Mouse (Mus musculus): Measurements from ENCODE around the gene Acot6.
A peak's percentile ranks its signal among the peaks of the same experiment; 100 is the strongest.

Gene Acot6

DNA sequence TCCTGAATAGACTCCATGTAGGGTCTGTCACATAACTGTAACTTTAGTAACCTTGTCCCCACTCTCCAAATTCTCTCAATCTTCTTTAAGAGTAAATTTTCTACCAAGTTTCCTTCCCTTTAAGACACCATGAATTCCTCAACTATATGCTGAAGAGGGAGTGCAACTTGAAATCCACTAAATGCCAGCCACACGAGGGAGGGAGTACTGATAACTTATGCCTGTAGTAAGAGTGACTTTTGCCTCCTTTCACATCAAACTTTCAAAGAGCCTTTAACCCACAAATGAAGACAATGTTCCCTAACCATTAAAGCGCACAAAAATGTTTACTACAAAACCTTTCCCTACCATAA is 1.0 kb downstream of the Acot6 start:
- DNase-seq (ENCODE audit: low spot score) = no peak

DNA sequence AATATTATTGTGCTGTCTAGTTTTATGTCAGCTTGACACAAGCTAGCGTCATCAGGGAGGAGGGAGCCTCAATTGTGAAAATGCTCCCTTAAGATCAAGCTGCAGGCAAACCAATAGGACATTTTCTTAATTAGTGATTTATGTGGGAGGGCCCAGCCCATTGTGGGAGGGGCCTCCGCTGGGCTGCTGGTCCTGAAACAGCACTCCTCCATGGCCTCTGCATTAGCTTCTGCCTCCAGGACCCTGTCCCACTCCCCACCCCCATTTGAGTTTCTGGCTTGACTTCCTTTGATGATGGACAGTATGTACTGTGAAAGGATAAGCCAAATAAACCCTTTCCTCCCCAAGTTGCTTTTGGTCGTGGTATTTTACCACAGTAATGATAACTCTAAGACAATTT is 6.6 kb downstream of the Acot6 start:
- DNase-seq (ENCODE audit: low spot score) = no peak

DNA sequence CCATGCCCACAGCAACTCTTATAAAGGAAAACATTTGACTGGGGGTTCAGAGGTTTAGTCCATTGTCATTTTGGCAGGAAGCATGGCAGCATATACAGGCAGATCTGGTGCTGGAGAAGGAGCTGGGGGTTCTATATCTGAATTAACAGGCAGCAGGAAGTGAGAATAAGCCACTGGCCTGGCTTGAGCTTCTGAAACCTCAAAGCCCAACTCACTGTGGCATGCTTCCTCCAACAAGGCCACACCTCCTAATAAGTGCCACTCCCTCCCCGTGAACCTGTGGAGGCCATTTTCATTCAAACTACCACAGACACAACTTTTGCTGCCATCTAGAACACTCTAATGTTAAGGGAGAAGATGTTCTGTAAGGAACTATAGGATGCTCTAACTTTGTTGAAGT is 7.2 kb downstream of the Acot6 start:
- DNase-seq (ENCODE audit: low spot score) = no peak

DNA sequence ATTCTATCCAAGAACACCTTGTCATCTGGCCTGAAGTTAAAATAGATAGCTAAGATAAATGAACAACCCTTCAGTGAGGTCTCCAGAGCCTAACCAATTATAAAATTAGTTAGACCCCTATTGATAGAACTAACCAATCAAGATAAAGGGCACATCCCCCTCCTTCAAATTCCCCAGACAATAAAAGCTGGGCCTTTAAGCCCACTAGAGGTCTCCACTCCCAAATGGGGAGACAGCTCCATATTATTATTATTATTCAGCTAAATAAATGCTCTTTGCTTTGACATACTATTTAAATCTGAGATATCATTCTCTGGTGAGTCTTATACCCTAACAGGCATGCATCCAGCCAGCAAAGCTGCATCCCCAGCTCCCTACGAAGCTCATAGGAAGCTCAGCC is 9.5 kb downstream of the Acot6 start:
- no peak for DNase-seq (ENCODE audit: low spot score)

DNA sequence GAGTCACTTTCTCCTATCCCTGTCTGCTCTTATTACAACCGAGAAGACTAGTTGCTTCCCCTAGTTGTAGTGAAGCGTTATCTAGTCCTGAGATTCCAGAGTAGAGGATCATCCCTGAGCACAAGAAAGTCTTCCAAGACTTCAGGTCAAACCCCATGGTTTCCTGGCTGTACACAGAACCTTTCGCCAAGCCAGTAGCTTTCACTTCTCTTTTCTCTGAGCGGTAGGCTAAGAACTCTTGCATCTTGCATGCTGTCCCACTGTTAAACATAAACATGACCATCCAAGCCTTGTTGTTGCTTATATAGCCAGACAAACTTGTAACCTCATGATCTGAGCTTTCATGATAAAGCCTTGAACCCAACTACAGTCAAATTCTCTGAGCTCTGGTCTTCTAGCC is 10.4 kb downstream of the Acot6 start:
- DNase-seq (ENCODE audit: low spot score) = no peak

DNA sequence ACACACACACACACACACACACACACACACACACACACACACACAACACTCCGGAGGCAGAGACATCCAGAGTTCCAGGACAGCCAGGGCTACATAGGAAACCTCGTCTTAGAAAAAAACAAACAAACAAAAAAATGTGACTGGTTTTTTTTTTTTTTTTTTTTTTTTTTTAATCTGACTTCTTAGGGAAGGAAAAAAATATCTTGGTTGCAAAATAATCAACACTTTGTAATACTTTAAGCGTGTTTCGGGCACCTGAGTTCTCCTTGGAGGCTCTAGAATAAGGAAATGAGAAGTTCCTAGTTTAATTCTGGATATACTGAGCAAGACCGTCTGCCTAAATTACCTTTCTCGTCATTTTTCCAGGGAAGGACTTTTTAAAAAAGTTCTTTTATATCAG is 13.2 kb downstream of the Acot6 start:
- no peak for DNase-seq (ENCODE audit: low spot score)

DNA sequence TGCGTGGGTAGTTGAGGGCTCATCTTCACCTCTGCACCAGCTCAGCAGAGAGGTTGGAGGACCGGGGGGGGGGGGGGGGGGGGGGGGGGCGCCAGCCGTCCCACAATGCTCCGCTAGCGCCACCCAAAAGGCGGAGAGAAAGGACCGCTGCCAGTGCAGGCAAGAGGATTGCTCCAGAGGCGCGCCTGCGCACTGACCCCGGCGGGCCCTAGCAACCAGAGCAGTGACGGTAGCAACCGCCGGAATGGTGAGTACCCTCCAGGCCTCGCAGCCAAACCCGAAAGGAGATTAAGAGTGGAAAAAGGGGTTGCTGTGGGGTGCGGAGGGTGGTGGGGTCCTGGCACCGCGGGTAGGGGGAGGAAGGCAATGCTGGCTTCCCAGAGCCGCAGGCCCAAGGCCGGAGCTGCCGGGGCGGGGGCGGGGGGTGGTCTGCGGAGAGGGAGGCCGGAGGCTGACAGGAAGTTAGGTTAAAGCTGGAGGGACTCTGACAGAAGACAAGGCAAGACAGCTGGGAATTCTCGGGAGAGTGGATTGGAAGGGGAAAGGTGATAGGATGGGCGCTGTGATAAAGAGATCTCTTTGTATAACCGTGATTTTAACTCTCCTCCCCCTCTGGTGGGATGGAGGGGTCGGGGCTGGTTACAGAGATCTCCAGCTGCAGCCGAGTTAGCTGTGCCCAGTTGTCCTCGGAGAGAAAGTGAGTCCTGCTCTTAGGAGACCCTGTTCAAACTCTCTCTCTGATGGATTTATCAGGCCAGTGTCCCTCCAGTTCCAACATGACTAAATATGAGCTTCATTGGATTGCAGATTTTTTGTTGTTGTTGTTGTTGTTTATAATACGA is 13.9 kb downstream of the Acot6 start, which contains the start of gene Dnal1:
TSS of gene Dnal1 (plus strand) at position 214 of the 842 bp plus-strand sequence.
- DNase-seq (ENCODE audit: low spot score) = peak; percentile 92

DNA sequence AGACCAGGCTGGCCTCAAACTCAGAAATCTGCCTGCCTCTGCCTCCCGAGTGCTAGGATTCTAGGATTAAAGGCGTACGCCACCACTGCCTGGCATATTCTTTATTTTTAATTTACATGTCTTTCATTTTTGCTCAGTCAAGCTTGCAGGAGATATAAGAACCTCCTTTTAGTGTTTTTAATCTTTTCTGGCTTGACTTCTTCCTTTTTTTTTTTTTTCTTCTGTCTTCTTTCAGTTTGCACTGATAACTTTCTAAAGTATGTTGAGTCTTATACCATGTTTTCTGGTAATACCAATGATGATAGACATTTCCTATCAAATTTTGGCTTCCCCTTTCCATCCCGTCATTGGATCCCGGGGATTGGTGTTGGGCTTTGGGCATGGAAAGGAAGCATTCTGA is 19.1 kb downstream of the Acot6 start:
- DNase-seq (ENCODE audit: low spot score) = no peak

DNA sequence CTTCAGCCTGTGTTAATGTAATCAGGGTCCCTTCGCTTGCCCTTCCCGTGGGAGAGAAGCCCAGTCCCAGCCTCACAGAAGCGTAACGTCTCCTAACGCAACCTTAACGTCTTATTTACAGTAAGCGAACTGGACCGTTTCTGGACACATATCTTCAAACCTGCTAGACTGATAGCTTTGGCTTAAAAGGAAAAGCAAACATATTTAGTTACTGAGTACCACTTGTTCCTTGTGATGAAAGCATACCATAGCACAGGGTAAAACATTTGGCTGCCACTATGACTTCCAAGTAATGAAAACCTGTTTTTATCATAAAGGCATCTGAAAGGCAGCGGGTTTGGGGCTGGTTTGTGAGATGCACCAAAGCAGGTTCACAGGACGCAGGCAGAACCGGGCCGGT is 25.4 kb downstream of the Acot6 start:
- DNase-seq (ENCODE audit: low spot score) = no peak

DNA sequence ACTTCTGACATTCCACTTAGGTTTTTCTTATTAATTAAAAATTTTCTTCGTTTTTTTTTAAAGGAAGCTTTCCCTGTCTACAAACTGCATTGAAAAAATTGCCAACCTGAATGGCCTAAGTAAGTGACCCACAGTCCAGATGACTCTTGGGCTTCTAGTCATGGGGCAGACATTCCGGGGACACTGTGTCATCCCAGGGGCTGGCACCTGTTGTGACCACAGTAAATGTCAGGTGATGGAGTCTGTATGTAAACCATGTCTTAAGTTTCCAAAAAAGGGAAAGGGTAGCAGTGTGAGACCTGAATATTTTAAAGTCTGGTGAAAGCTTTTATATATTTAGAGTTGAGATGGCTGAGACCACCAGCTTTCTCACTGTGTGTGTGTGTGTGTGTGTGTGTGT is 26.4 kb downstream of the Acot6 start:
- no peak for DNase-seq (ENCODE audit: low spot score)

DNA sequence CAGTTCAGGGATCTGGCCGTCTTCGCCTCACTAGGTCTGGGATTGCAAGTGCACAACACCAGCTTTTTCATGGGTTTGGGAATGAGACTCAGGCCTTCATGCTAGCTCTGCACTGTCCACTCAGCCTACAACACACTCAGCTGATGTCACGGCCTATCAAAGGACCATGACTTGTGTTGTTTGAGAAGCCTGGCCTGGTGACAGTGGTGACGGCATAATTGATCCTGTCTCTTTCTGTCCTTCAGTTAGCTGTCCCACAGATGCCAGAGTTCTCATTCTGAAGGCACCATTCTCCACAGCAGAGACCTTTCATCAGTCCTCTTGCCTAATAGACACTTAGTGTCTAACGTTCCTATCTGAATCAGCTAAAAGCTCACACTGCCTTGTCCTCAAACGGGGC is 28.1 kb downstream of the Acot6 start:
- DNase-seq (ENCODE audit: low spot score) = no peak

DNA sequence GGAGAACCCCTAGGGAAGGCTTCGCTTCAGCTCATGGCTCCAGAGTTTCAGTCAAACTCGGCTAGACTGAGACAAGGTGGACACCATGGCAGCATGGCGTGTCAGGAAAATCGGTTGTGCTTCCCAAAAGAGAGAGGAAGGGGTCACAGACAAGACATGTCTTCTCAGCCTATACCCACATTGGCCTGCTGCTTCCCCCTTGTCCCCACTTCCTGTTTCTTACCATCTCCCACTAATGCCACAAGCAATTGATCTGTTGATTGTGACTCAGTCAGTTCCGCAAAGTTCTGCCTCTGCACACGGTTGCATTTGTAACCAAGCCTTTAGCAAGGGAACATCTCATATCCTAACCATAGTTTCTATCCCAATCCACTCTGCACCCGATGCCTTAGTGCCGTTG is 29.5 kb downstream of the Acot6 start:
- DNase-seq (ENCODE audit: low spot score) = no peak

DNA sequence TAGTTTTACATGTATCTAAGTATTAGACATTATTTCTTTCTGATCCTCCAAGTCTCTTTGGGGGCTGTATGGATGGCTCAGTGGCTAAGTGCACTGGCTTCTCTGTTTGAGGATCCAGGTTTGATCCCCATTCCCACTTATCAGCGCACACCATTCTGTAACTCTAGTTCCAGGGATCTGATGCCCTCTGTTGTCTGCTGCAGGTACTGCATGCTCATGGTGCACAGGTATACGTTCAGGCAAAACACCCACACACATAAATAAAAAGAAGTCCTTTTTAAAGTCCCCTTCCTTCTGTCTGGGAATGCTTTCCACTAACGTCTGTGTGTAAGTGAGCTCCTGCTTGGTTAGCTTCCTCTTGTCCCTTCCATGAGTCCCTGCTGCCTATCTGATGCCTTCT is 31.8 kb downstream of the Acot6 start:
- peak; percentile 29 for DNase-seq (ENCODE audit: low spot score)

DNA sequence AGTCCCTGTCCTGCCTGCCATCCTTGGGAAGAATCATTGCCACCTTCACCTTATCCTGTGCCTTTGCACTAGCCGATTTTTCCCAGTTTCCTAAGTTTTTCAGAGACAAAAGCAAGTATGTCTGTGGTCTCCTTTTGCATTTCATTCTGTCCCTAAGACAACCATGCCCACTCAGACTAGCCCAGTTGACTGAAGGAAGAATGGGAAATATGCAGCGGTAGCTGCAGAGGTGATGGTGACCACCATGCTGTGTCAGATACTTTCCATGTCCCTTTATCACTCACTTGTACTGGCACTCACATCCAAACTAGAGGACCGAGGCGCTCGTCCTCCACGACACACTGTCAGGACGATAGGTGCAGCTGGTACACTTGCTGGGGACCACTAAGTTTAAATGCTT is 36.7 kb downstream of the Acot6 start:
- no peak for DNase-seq (ENCODE audit: low spot score)

DNA sequence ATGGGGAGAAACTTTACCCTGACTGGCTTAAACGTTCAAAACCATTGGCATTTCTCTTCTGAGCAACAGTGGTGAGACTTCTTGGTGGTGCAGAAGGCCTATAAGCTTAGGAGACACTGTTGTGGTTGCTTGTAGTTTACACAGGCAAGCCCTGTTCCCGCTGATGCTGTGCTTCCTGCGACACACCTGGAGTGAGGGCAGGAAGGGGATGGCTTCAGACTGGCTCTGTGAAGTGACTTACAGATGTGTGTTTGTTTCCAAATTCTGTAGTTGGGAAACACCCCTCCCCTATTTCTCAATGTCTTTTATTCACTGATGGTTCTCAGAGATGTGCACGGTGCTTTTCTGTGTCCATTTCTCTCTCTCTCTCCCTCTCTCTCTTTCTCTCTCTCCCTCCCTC is 39.7 kb downstream of the Acot6 start:
- DNase-seq (ENCODE audit: low spot score) = no peak

DNA sequence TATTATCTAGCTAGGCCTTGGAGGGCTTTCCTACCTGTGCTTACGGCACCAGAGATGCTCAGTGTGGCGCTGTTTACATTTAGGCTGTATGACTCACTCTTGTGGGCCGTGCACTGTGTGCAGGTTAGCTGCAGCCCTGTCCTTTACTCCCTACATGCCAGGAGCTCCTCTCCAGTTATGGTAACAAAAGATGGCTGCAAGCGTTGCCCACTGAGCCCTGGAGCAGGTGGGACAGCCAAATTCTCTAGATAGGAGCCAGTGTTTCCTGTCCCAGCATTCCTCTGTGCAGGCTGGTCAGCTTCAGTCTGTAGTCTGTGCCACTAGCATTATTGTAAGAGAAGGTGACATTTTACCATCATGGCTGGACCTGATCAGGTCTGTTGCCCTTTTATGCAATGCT is 40.8 kb downstream of the Acot6 start:
- no peak for DNase-seq (ENCODE audit: low spot score)

DNA sequence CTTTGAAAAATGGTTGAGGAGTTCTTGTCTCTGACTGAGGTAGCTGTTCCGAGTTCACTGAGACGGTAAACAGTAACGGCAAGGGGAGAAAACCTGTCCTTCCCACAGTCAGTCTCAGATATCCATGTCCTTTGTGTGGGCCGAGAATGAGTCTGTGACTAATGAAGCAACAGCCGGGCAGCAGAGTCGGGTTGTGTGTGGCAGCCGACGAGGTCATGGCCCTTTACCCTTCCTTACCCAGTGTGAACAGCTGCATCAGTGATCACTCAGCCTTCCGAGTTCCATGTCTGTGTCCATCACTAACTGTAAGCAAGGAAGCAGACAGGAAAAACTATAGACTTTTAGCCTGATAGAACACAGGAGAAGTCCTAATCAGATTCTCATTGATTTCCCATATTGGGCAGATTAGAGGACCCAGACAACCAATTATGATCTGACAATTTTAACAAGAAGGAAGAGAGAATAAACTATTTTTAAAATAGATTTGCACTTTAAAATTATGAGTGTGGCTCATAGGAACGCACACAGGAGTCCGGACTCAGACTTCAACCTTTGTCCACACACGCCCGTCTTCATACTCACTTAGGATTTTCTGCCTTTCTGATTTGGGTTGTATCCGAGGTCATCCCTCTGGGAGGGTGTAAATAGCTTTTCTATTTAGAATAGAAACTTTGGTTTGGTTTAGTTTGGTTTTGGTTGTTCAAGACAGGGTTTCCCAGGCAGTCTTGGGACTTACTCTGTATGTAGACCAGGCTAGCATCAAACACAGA is 42.0 kb downstream of the Acot6 start:
- no peak for DNase-seq (ENCODE audit: low spot score)

DNA sequence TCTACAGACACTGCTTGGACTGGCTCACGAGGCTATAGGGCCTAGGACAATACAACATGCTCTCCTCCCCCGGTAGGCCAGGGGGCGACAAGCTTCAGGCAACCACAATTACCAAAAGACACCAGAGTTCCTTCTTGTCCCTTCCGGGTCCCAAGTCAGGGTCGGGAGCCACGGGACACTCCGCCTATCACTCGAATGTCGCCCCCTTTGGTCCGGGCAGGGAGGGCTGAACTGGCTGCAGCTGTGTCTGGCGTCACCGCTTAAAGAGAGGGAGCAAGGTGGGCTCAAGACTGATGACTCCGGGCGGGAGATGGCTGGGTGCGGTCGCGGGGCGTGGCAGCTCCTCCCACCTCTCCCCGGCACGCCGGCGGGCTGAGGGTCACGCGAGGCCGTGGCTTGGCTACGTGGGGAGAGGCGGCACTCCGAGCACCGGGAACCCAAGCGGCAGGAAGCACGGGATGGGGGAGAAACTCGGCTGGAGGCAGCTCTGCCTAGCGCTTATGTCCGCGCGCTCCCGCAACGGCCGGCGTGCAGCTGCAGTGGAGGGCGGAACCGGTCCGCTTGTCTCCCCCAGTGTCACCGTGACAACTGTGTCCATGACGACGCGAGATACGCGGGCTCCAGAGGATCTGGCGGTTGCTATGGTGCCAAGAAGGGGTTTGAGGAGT is 47.6 kb downstream of the Acot6 start, which contains the start of gene Pnma1:
TSS of gene Pnma1 (minus strand) at position 536 of the 668 bp plus-strand sequence.
- peak; percentile 62 for DNase-seq (ENCODE audit: low spot score)

DNA sequence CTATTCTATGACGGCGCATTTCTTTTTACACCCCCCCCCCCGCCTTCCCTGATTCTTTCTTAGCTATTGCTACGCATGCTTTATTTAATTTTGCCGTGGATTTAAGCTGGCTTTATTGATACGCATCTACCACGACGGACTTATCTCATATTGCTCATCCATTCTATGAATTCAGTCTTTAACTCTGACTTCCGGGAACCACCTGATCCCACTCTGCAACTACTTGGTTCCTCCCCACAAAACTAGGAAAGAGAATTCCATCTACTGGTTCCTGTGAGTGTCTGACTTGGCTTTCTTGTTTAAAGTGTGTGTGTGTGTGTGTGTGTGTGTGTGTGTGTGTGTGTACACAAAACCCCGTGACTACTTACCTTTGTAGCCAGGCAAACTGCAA is 48.2 kb downstream of the Acot6 start:
- no peak for DNase-seq (ENCODE audit: low spot score)

DNA sequence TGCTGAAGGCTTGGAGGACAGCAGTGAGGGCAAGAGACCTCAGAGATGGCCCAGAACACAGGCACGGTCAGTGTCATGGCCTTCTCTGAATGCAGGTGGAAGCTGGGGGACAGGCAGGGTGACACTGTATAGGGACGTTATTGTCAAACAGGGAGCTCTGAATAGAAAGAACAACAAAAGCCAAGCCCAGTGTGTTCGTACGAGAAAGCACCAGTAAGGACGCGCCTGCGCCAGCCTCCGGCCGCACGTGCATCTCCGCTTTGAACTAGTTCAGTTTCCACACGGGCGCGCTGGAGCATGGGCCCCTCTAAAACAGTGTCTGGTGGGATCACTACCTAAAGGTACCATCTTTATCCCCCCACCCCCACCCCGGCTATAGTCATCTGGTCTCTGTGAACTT is 49.5 kb downstream of the Acot6 start:
- DNase-seq (ENCODE audit: low spot score) = no peak

DNA sequence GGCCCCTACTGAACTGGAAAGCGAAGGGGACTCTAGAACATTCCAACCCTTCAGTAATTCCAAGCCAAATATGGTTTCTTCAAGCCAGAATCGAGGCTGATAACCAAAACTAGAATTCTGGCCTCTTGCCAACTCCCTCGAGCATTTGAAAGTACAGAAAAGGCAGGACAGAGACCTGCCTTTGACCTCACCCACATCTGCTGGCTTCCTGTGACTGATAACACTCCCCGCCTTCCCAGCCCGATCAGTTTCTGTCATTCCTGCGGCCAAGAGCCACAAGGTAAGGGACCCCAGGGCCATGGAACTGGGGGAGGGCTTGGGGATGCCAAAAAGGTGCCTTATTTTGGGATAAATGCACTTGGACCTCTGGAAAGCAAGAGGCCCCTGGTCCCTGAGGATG is 50.5 kb downstream of the Acot6 start:
- no peak for DNase-seq (ENCODE audit: low spot score)

DNA sequence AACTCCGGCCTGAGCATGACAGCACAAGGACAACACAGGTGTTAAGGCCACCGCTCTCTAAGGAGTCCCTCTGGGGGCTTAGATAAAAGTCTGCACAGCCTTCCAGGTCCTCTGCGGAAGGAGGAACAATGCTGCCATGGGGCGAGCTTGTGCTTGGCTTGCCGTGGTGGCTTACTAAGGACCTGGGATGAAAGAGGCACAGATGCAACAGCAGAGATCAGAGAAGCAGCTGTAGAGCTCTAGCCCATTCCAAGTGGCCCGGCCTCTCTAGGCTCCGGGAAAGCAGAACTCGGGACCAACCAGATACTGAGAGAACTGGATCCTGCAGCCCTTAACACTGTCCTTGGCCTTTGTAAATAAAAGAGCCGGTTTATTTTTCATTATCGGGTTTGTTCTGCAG is 51.5 kb downstream of the Acot6 start:
- no peak for DNase-seq (ENCODE audit: low spot score)

Data from urinary bladder, postnatal 14 days (tissue).